Mouse (Mus musculus) intestine, embryonic 15.5 days (tissue): ENCODE results near the gene Gm13279. TPM values are rescaled to one million over a fixed set of nuclear protein-coding genes. Genes with fewer than 3 reads are reported as not detected.

Source experiments
- polyA plus RNA-seq: library from polyadenylated mRNA; unstranded; fragments of >200 nt; fragmentation: Nextera tagmentation; extraction: Ambion mirVana; gene quantifications from 2 replicates; pipeline ENCODE4 v1.2.1, GENCODE M21; 2015

Gene Gm13279
- polyA plus RNA-seq, 1 experiment from 2014 or later, result not detected

Other genes starting within 250 kb of the Gm13279 start
- gene Ifna15, start 239.2 kb upstream of the Gm13279 start, polyA plus RNA-seq, result not detected in 2 replicates
- not detected in 2 replicates for gene Ifna14, start 225.6 kb upstream of the Gm13279 start, polyA plus RNA-seq
- gene Ifna9, start 205.0 kb upstream of the Gm13279 start, polyA plus RNA-seq, result not detected in 2 replicates
- gene Ifna12, start 194.0 kb upstream of the Gm13279 start, polyA plus RNA-seq, result not detected in 2 replicates
- not detected in 2 replicates for gene C87499, start 163.0 kb upstream of the Gm13279 start, polyA plus RNA-seq
- not detected in 2 replicates for gene Ifna13, start 152.9 kb upstream of the Gm13279 start, polyA plus RNA-seq
- not detected in 2 replicates for gene Ifna16, start 120.5 kb upstream of the Gm13279 start, polyA plus RNA-seq
- not detected in 2 replicates for gene Ifna2, start 113.5 kb upstream of the Gm13279 start, polyA plus RNA-seq
- gene Ifnab, start 106.0 kb upstream of the Gm13279 start, polyA plus RNA-seq, result not detected in 2 replicates
- gene Gm26566, start 75.6 kb upstream of the Gm13279 start, polyA plus RNA-seq, result 0.80 and 0.97 TPM in 2 replicates
- 75.3 and 89.4 TPM in 2 replicates for gene Klhl9, start 74.9 kb upstream of the Gm13279 start, polyA plus RNA-seq
- not detected in 2 replicates for gene Gm13271, start 42.5 kb upstream of the Gm13279 start, polyA plus RNA-seq
- 0.39 and 0.80 TPM in 2 replicates for gene Gm13283, start 37.3 kb upstream of the Gm13279 start, polyA plus RNA-seq
- 0.63 TPM in 1 of 2 replicates, not detected in the other for gene Gm13290, start 23.6 kb upstream of the Gm13279 start, polyA plus RNA-seq
- gene Gm13289, start 20.5 kb upstream of the Gm13279 start, polyA plus RNA-seq, result not detected in 2 replicates
- not detected in 2 replicates for gene Gm13272, start 17.5 kb upstream of the Gm13279 start, polyA plus RNA-seq
- gene Ifnz, start 15.3 kb upstream of the Gm13279 start, polyA plus RNA-seq, result not detected in 2 replicates
- gene Gm13276, start 11.7 kb upstream of the Gm13279 start, polyA plus RNA-seq, result 0.38 TPM in 1 of 2 replicates, not detected in the other
- gene Gm13277, start 8.8 kb upstream of the Gm13279 start, polyA plus RNA-seq, result not detected in 2 replicates
- gene Gm13278, start 5.8 kb upstream of the Gm13279 start, polyA plus RNA-seq, result not detected in 2 replicates
- gene Gm13275, start 2.9 kb upstream of the Gm13279 start, polyA plus RNA-seq, result not detected in 2 replicates
- gene Gm13285, start 2.3 kb downstream of the Gm13279 start, polyA plus RNA-seq, result 1.1 TPM in 2 replicates
- not detected in 2 replicates for gene Gm13287, start 5.9 kb downstream of the Gm13279 start, polyA plus RNA-seq
- 0.08 TPM in 1 of 2 replicates, not detected in the other for gene Gm13288, start 8.1 kb downstream of the Gm13279 start, polyA plus RNA-seq
- not detected in 2 replicates for gene Ifna7, start 18.8 kb downstream of the Gm13279 start, polyA plus RNA-seq
- not detected in 2 replicates for gene Ifna11, start 22.6 kb downstream of the Gm13279 start, polyA plus RNA-seq
- not detected in 2 replicates for gene Ifna6, start 30.0 kb downstream of the Gm13279 start, polyA plus RNA-seq
- gene Ifna5, start 38.1 kb downstream of the Gm13279 start, polyA plus RNA-seq, result not detected in 2 replicates
- not detected in 2 replicates for gene Ifna4, start 44.5 kb downstream of the Gm13279 start, polyA plus RNA-seq
- gene Ifna1, start 52.7 kb downstream of the Gm13279 start, polyA plus RNA-seq, result not detected in 2 replicates
- gene Ifne, start 82.8 kb downstream of the Gm13279 start, polyA plus RNA-seq, result not detected in 2 replicates